Mouse (Mus musculus) cerebellum, adult 2 months (tissue): ENCODE data around the gene Cntn2. TPM values are rescaled to one million over a fixed set of nuclear protein-coding genes. Genes with fewer than 3 reads are reported as not detected.

Experiments
- DNase-seq, 2 experiments: peaks; one replicate each; pipeline ENCODE4 v3.0.0; 2021
- H3K27ac ChIP-seq: fragments of 200-500 bp; 2 replicates; pipeline ENCODE4 v1.5.1; 2012; ENCODE audit warnings: low read length, control low read depth, inconsistent platforms; ENCODE audit not compliant: insufficient read depth
- H3K27me3 ChIP-seq: fragments of 200-500 bp; 2 replicates; pipeline ENCODE4 v1.6.1; 2012; ENCODE audit warnings: inconsistent platforms, mild to moderate bottlenecking, low read length, moderate library complexity; ENCODE audit not compliant: control insufficient read depth, insufficient read depth
- H3K4me1 ChIP-seq: fragments of 200-500 bp; 2 replicates; pipeline ENCODE4 v1.6.1; 2011; ENCODE audit warnings: low read length; ENCODE audit not compliant: control insufficient read depth, insufficient read depth
- H3K4me3 ChIP-seq: fragments of 200-500 bp; replicated peaks from 2 replicates; pipeline ENCODE3; 2011; ENCODE audit warnings: mild to moderate bottlenecking, low read depth, low read length, control low read depth; ENCODE audit not compliant: insufficient read depth
- CTCF ChIP-seq: fragments of 200-500 bp; IDR thresholded peaks from 2 replicates; pipeline ENCODE4 v1.5.1; 2011; ENCODE audit warnings: low read depth, mild to moderate bottlenecking, control low read depth, low read length, moderate library complexity, borderline replicate concordance; ENCODE audit not compliant: insufficient read depth
- POLR2A ChIP-seq: fragments of 200-500 bp; IDR thresholded peaks from 2 replicates; pipeline ENCODE4 v1.6.1; 2011; ENCODE audit warnings: low read length, control low read depth, borderline replicate concordance; ENCODE audit not compliant: insufficient read depth
- WGBS: fragments of 180-500 bp; shearing (Covaris S2); methylation state at CpG from one replicate; pipeline ENCODE4 v1.1.7; 2018; 5-methylcytosine and 5-hydroxymethylcytosine counted together
- polyA plus RNA-seq: library from polyadenylated mRNA; depleted of rRNA; stranded (reverse); fragments of >200 nt; gene quantifications from 2 replicates; pipeline ENCODE4 v1.2.3, GENCODE M21; 2012

The Cntn2 gene
- polyA plus RNA-seq, 1 experiment = 165 TPM

GRCm38 (mm10) chr1:132580063-132580462, 37.0 kb upstream of the Cntn2 start:
- no peak for DNase-seq
- 93% methylated on average over 7 of the region's 7 CpGs for WGBS
- no peaks in the 10 kb centered on the region for H3K27me3 ChIP-seq
- no peak overlapping the region for H3K4me3 ChIP-seq
- TF ChIP-seq CTCF = no peak
- TF ChIP-seq POLR2A = no peak
- peaks cover 32% of the 10 kb centered on the region for H3K4me1 ChIP-seq
- H3K27ac ChIP-seq = no peak overlapping the region

DNA sequence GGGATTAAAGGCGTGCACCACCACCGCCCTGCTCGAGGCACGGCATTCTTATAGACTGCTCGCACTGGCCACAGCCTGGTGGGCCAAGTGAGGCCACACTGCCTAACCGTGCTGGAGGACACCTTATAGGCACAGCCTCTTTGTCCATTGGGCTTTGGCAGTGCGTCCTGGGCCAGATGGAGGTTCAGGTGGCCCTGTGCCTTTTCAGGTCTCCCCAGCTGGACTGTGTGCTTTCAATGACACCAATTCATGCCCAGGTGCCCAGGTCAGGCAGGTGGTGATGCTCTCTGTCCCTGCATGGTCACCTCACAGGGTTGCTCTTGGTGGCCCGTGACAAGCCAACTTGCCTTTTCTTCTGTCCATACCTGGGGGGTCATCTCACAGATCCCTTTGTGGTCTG, 33.8 kb upstream of the Cntn2 start:
- Histone ChIP-seq H3K4me3 (no peak overlapping the region), H3K27ac (no peak overlapping the region), H3K27me3 (no peaks in the 10 kb centered on the region), H3K4me1 (peaks cover 32% of the 10 kb centered on the region)
- no peak for TF ChIP-seq CTCF
- no peak for TF ChIP-seq POLR2A
- WGBS = 59% methylated on average over 8 of the region's 8 CpGs
- peak; percentile 48 to 55 for DNase-seq

DNA sequence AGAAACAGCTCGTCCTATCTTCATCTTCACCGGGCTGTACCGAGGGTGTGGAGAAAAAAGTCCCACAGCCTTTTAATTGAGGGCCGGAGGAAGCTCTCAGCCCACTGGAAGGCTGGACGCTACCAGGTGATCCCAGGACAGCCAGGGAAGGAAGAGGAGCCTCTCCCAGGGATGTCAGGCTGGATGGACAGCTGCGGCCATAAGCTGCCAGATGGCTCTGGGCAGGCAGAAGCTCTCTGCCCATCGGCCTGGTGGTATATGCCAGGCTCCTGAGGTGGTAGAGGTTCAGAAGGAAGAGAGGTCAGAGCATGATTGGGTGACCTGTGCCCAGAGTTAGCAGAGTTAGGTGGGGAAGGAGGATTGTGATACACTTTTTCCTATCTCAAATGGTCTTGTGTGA, 29.8 kb upstream of the Cntn2 start:
- WGBS = 37% methylated on average over 7 of the region's 7 CpGs

DNA sequence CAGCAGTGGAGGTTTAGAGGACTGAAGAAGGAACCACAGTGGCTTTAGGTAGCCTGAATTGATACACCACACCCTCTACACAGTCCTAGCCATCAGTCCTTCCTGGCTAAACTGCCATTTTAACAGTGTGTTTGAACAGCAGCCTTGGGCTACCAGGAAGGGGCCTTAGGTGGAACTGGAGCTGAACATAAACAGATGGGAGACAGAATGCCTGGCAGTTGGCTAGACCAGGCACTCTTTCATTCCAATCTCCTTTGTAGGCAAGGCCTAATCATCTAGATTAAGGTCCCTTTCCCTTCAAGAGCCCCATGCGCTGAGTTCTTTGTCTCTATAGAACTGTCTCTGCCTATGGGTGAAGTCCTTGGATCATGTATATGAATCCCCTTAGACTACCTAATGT, 28.6 kb upstream of the Cntn2 start:
- peak; percentile 43 to 53 for DNase-seq
- Histone ChIP-seq H3K27ac (peak overlapping the region; percentile 97), H3K27me3 (no peaks in the 10 kb centered on the region), H3K4me1 (peaks cover 65% of the 10 kb centered on the region), H3K4me3 (no peak overlapping the region)
- WGBS = 38% methylated on average over 1 of the region's 1 CpGs
- TF ChIP-seq CTCF = no peak
- no peak for TF ChIP-seq POLR2A

More for the DNA sequence above, 29.8 kb upstream of the Cntn2 start:
- Histone ChIP-seq H3K4me3 (no peak overlapping the region), H3K27ac (peak overlapping the region; percentile 97), H3K27me3 (no peaks in the 10 kb centered on the region), H3K4me1 (peaks cover 60% of the 10 kb centered on the region)
- DNase-seq = peak in 1 of 2 experiments; percentile 45
- no peak for TF ChIP-seq POLR2A
- TF ChIP-seq CTCF = no peak

- Histone ChIP-seq H3K27ac (peak overlapping the region; percentile 97), H3K4me1 (peaks cover 67% of the 10 kb centered on the region), H3K27me3 (no peaks in the 10 kb centered on the region), H3K4me3 (no peak overlapping the region)
- no peak for TF ChIP-seq CTCF
- TF ChIP-seq POLR2A = no peak
- 38% methylated on average over 8 of the region's 8 CpGs for WGBS
- DNase-seq = peak in 1 of 2 experiments; percentile 49
These were observed 27.9 kb upstream of the Cntn2 start for GRCm38 (mm10) chr1:132570906-132571305.

DNA sequence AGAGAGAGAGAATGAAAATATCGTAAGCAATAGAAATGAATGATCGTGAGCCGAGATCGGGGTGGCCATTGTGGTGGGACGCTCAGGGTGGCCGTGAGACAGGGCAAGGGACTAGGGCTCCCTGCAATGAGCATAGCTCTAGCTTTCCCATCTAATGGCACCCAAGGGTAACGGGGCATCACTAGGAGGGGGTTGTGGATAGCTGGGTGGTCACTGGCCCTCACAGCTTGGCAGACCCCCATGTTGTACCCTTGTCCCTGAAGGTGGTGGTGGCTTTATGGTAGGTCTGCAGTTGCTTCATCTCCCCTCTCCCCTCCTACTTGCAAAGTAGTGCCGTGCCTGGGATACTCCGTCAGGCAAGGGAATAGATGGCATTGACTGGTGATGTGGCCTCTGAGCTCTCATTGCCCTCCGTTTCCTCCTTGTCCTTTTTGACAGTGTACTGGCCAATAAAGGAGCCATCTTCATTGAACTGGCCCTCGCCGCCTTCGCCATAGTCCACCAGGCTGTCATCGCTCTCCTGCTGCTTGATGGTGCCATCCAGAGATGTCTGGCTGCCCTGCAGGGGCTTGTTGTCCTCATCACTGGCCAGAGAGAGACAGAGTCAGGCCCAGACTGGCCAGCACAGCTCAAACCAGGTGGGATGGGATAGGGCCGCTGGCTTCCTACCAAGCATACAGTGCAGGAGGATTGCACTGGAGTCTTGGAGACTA, 27.2 kb upstream of the Cntn2 start:
- Histone ChIP-seq H3K27me3 (no peaks in the 10 kb centered on the region), H3K4me3 (no peak overlapping the region), H3K4me1 (peaks cover 74% of the 10 kb centered on the region), H3K27ac (peak overlapping the region; percentile 97)
- no peak for TF ChIP-seq POLR2A
- no peak for TF ChIP-seq CTCF
- peak; percentile 61 to 64 for DNase-seq
- WGBS = 18% methylated on average over 15 of the region's 15 CpGs

DNA sequence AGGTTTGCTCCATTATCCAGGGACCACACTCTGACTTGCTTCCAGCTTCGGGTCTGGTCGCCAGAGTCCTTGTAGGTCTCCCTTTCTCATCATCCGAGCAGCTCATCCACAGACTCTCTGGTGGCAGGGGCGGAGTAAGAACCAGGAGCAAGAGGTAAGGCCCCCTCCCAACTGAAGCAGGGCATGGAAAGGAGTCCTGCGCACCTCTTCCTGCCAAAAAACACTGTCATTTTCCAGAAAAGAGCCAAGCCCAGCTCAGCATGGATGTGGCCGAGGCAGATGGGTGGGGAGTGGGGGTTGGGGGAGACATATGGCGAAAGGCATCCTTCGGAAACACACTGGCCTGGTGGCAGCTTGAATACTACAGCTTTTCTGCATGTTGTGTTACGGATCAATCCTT, 26.5 kb upstream of the Cntn2 start:
- Histone ChIP-seq H3K27me3 (no peaks in the 10 kb centered on the region), H3K4me1 (peaks cover 77% of the 10 kb centered on the region), H3K27ac (peak overlapping the region; percentile 89), H3K4me3 (peak overlapping the region; percentile 12)
- peak; percentile 84 to 95 for DNase-seq
- TF ChIP-seq POLR2A (peak; percentile 40; the same call in 1 of the 2 replicates), CTCF (no peak; the same call in 1 of the 2 replicates)
- WGBS = 11% methylated on average over 9 of the region's 9 CpGs

GRCm38 (mm10) chr1:132567336-132568125, 24.5 kb upstream of the Cntn2 start:
- Histone ChIP-seq H3K27ac (no peak overlapping the region), H3K4me3 (no peak overlapping the region), H3K4me1 (peaks cover 66% of the 10 kb centered on the region), H3K27me3 (no peaks in the 10 kb centered on the region)
- WGBS = 59% methylated on average over 11 of the region's 11 CpGs
- no peak for DNase-seq
- TF ChIP-seq POLR2A (no peak), CTCF (no peak)
